Mouse (Mus musculus): ENCODE data around the gene H2al1a.
"Not testable (repeated sequence)": the region's sequence is repeated elsewhere in the genome, so short reads cannot be mapped to it uniquely, and the experiment has no call there.

H2al1a gene

GRCm38 (mm10) chrX:11298957-11299356, at the start of gene H2al1a:
Gene H2al1a, plus strand, starts transcription at chrX:11299257.
- DNase-seq (ENCODE audit: low spot score), result not testable (repeated sequence)

GRCm38 (mm10) chrX:11250155-11250554, 48.9 kb upstream of the H2al1a start:
- no peak for DNase-seq (ENCODE audit: low spot score)

- DNase-seq (ENCODE audit: low spot score), result peak; percentile 19
Observed at GRCm38 (mm10) chrX:11254062-11254461, 45.0 kb upstream of the H2al1a start.

- no peak for DNase-seq (ENCODE audit: low spot score)
Observed at GRCm38 (mm10) chrX:11254521-11255207, 44.4 kb upstream of the H2al1a start.

GRCm38 (mm10) chrX:11255564-11256360, 43.3 kb upstream of the H2al1a start:
- no peak for DNase-seq (ENCODE audit: low spot score)

- DNase-seq (ENCODE audit: low spot score), result no peak
Observed at GRCm38 (mm10) chrX:11264918-11265317, 34.1 kb upstream of the H2al1a start.

- DNase-seq (ENCODE audit: low spot score), result no peak
Observed at GRCm38 (mm10) chrX:11267791-11268190, 31.3 kb upstream of the H2al1a start.

- no peak for DNase-seq (ENCODE audit: low spot score)
Observed at GRCm38 (mm10) chrX:11269074-11269473, 30.0 kb upstream of the H2al1a start.

GRCm38 (mm10) chrX:11273190-11273589, 25.9 kb upstream of the H2al1a start:
- no peak for DNase-seq (ENCODE audit: low spot score)

- DNase-seq (ENCODE audit: low spot score), result no peak
Observed at GRCm38 (mm10) chrX:11277083-11277482, 22.0 kb upstream of the H2al1a start.

- DNase-seq (ENCODE audit: low spot score), result no peak
Observed at GRCm38 (mm10) chrX:11280741-11281140, 18.3 kb upstream of the H2al1a start.

GRCm38 (mm10) chrX:11288306-11288882, 10.7 kb upstream of the H2al1a start:
- DNase-seq (ENCODE audit: low spot score), result no peak

GRCm38 (mm10) chrX:11289244-11289643, 9.8 kb upstream of the H2al1a start:
- DNase-seq (ENCODE audit: low spot score), result no peak

GRCm38 (mm10) chrX:11302132-11302531, 3.1 kb downstream of the H2al1a start, which contains the start of gene H2al1b:
Gene H2al1b, plus strand, starts transcription at chrX:11302432.
- DNase-seq (ENCODE audit: low spot score), result not testable (repeated sequence)

GRCm38 (mm10) chrX:11305355-11305754, 6.3 kb downstream of the H2al1a start, which contains the start of gene H2al1c:
Gene H2al1c, plus strand, starts transcription at chrX:11305655.
- DNase-seq (ENCODE audit: low spot score), result not testable (repeated sequence)

- not testable (repeated sequence) for DNase-seq (ENCODE audit: low spot score)
Observed at GRCm38 (mm10) chrX:11308524-11308923, 9.5 kb downstream of the H2al1a start, which contains the start of gene H2al1d. Gene H2al1d, plus strand, starts transcription at chrX:11308824.

GRCm38 (mm10) chrX:11311634-11312033, 12.6 kb downstream of the H2al1a start, which contains the start of gene H2al1e:
Gene H2al1e, plus strand, starts transcription at chrX:11311934.
- DNase-seq (ENCODE audit: low spot score), result not testable (repeated sequence)

GRCm38 (mm10) chrX:11314858-11315257, 15.8 kb downstream of the H2al1a start, which contains the start of gene H2al1f:
Gene H2al1f, plus strand, starts transcription at chrX:11315158.
- DNase-seq (ENCODE audit: low spot score), result not testable (repeated sequence)

GRCm38 (mm10) chrX:11317956-11318355, 18.9 kb downstream of the H2al1a start, which contains the start of gene H2al1g:
Gene H2al1g, plus strand, starts transcription at chrX:11318256.
- DNase-seq (ENCODE audit: low spot score), result not testable (repeated sequence)

- not testable (repeated sequence) for DNase-seq (ENCODE audit: low spot score)
Observed at GRCm38 (mm10) chrX:11321192-11321591, 22.1 kb downstream of the H2al1a start, which contains the start of gene H2al1h. Gene H2al1h, plus strand, starts transcription at chrX:11321492.

GRCm38 (mm10) chrX:11324359-11324758, 25.3 kb downstream of the H2al1a start, which contains the start of gene H2al1i:
Gene H2al1i, plus strand, starts transcription at chrX:11324659.
- DNase-seq (ENCODE audit: low spot score), result not testable (repeated sequence)

- DNase-seq (ENCODE audit: low spot score), result not testable (repeated sequence)
Observed at GRCm38 (mm10) chrX:11327522-11327921, 28.5 kb downstream of the H2al1a start, which contains the start of gene H2al1j. Gene H2al1j, plus strand, starts transcription at chrX:11327822.
